Mouse (Mus musculus) frontal cortex, postnatal 10 days (tissue): Measurements from ENCODE around the gene Hipk4.

Source experiments
- DNase-seq, 2 experiments: peaks; one replicate each; pipeline ENCODE4 v3.0.0; 2022; ENCODE audit warnings: low spot score in 2 of 2, mixed read lengths in 1 of 2

The Hipk4 gene

DNA sequence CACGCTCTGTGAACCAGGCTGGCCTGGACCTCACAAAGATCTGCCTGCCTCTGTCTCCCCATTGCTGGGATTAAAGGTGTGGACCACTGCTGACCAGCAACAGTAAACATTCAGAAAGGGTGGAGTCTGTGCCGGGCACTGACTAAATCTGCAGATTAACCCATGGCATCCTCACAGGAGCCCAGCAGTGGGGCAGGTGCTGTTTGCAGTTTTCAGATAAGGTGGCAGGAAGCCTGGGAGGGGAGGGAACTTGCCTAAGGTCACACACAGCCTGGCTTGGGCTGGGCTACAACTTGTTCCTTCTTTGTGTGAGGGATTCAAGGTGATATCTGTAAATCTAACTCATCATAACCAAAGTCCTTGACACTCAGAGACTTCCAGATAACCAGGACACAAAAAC is 17.5 kb downstream of the Hipk4 start:
- DNase-seq: no peak

DNA sequence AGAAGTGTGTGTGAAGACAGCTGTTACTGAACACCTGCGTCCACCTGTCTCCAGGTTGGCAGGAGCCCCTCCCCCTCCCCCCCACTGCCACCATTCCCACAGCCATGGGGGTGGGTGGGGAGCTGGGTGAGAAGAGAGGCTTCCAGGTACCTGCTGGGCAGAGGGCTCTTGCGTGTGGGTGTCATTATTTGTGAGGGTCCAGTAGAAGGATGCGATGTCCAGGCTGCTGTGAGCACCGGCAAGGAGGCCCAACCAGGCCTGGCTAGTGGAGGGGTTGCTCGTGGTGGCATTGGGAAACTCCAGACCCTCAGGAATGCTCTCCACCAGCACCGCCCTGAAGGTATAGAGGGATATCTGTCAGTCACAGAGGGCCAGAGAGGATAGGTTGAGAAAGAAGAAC is 17.9 kb downstream of the Hipk4 start:
- DNase-seq: no peak

DNA sequence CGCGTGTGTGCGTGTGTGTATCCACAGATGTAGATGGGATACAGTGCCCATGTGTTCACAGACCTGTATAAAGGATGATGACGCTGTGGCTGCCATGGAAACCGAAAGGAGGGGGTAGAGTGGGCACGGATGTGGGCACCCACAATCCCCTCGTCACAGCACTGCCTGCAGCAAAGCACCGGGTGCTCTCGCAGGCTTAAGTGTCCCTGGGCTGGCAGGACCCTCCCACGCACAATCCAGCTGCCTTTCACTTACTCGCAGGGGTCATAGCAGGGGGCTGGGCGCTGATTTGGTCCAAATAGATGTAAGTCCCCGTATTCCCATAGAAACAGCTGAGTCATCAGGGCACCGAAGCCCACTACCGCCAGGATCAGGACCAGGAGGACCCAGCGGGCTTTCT is 18.4 kb downstream of the Hipk4 start:
- peak; percentile 83 to 90 for DNase-seq

DNA sequence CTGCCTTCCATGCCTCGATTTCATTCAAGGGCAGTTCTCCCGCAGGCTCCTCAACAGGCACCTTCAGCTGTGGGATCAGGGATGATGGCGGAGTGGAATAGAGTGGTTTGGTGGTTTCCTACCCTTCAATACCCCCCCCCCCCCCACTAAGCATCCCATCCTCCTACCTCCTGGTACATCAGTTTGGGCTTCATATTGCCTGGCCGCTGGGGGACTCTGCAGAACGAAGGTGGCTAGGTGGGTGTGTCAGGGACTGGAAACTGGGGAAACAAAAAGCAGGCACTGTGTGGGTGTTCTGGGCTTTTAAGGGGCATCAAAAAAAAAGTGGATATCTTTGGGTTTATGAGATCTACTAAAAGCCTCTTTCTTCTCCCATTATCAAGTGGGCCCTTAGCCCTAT is 18.9 kb downstream of the Hipk4 start:
- no peak for DNase-seq

DNA sequence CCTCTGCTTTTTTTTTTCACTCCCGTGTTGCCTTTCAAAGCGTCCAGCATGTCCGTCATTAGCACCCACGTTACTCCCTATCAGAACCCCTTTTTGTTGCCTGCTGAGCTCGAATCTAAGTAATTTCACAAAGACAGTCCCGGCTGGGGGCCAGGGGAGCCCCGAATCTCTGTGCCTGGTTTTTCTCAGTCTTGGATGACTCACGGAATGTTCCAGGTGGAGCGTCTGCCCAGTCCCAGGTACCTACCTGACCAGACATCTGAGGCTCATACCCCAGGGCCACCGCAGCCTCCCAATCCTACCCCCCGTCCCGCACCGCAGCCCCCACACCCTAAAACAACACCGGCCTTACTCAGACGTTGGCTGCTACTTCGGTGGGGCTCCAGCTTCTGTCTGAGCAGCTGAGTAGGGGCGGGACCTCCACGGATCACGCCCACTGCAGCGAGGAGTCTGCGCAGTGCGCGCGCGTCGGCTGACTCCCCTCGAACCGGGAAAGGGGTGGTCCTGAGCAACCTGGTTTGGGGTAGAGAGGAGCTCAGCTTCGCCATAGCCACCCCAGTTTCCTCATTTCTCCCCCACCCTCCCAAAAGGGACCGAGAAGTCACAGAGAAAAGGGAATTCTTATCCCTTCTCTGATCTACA is 19.4 kb downstream of the Hipk4 start:
- peak; percentile 89 for DNase-seq

DNA sequence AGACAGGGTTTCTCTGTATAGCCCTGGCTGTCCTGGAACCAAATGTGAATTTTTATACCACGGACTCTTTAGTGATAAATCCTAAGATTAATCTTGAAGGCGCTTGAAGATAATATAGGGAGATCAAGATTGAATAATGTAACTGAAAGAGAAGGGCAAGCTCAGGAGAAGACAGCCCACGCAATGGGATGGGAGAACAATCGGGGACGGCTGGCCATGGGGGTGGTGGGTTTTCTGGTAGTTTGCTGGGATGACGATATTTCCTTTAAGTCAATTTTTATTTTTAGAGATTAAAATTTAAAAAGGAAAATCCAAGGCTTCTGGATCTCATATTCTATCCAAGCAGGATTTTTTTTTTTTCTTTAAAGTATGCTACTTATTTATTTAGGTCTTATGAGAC is 20.0 kb downstream of the Hipk4 start:
- DNase-seq: no peak

DNA sequence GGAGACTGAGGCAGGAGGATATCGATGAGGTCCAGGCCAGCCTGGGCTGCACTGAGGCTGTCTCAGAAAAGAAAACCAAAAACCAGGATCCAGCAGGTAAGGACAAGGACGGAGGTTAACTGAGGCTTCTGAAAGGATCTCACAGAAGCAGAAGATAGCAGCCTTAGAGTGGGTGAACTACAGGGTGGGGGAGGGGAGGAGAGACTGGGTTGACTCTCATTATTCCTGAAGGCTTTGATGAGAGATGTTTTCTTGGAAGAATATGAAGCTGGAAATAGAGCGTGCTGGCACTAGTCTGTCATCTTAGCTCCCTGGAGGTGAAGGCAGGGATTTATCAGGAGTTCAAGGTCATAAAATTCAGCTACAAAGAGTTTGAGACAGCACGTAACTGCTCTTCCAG is 20.8 kb downstream of the Hipk4 start:
- DNase-seq: no peak

DNA sequence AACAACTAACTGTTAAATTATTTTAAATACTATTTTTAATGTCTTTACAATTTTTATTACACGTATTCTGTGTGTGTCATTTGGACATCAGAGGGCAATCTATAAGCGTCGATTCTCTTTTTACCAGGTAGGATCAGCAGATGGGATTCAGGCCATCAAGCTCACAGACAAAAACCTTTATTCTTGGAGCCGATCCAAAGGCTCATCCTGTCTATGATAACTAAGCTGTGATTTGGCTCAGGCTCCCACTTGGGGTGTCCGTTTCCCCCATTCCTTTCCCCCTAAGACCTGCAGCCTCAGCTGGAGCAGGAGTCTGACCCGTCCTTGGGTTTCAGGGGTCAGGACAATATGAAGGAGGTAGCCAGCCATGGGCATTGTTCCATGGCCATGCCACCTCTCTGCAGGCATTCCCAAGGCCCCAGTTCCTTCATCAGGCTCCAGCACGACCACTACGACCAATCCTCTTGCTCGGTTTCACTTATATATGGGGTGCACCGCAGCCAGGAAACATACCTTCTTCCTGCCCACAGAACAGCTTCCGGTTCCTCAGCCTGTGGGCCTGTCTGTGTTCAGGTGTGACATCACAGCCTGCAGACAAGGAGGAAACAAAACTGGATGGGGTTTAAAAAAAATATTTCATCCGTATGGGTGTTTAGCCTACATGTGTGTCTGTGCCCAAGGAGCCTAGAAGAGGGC is 21.8 kb downstream of the Hipk4 start:
- no peak for DNase-seq

DNA sequence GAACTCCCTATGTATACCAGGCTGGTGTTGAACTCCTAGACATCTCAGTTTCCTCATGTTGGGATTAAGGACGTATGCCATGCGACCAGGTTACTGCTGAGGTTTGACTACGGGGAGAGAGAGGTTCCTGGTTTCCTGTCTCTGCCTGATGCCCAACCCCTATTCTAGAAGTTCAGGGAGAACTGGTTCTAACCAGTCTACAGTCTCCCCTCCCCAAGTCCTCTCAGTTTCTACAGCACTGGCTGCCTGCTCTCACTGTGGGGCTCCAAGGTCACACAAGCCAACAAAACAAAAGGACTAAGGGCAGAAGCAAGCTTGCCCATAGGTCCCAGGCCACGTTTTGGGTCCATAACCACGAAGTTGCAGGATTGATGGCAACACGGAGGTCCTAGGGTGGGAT is 26.5 kb downstream of the Hipk4 start:
- DNase-seq: no peak

DNA sequence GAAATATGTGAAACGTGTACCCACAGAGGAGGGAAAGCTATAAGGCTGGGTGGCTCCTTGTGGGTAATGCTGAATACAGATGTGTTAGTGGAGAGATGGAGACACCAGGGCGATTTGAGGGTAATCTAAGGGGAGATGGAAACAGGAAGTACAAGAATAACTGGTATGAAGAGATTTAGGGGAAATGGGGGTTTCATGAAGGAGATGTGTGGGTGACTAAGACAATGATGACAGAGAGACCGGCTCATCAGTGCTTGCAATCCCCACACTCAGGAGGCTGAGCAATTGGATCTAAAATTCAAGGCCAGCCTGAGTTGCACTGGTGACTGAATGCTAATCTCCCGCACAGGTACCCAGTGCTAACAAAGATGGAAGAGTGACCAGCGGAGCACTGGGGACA is 29.0 kb downstream of the Hipk4 start:
- no peak for DNase-seq

DNA sequence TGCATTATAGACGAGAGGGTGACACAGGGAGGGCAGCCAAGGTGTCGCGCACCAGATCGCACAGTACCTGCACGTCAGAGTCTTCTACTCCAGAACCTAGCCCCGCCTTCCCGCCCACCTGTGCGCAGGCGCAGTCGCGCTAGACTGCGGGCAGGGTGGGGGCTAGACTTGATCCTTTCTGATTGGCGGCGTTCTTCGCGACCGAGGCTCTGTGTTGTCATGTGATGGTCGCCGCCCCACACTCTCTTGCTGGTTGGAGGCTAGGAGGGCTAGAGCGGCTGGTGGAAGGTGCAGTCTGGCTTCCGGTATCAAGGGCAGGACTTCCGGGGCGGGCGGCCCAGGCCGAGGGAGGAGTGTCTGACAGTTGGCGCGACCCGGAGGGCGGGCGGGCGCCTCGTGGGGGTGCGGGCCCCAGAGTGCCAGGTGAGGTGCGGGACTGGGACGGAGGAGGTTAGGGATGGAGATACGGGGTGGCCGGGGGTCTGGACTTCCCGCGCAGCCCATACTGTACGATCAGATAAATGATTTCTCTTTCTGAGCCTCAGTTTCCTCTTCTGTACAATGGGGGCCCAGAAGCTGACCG is 30.0 kb downstream of the Hipk4 start, which contains the start of the genes Pld3 and 2310022A10Rik:
Gene Pld3, minus strand, starts transcription at position 288 of the 583 bp plus-strand sequence.
Gene 2310022A10Rik, plus strand, starts transcription at position 303 of the 583 bp plus-strand sequence.
- DNase-seq: peak; percentile 96 to 98

DNA sequence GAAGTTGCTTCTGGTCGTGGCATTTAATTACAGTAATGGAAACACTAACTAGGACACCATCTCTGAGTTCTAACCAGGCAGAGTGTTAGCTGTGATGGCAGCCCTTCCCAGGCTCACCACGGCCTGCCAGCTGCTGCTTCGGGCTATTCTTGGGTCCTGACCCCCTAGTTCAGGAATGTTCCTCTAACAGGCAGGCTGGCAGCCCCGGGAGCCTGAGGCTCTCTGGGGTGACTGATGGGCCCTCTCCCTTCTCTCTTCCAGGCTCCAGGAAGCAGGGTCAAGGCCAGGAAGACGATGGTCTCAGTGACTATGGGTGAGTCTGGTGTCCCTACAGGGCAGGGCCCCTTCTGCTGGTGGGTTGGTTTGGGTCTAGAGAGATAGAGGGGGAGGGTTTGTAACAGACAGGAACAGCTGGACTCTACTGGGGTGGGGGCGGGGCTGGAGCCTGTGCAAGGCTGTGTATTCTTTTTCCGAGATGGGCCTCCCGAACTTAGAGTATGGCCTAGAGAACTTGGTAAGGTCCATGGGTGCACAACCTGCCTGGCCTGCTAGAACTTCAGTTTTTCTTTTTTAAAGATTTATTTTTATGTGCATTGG is 37.3 kb downstream of the Hipk4 start:
- DNase-seq: no peak

DNA sequence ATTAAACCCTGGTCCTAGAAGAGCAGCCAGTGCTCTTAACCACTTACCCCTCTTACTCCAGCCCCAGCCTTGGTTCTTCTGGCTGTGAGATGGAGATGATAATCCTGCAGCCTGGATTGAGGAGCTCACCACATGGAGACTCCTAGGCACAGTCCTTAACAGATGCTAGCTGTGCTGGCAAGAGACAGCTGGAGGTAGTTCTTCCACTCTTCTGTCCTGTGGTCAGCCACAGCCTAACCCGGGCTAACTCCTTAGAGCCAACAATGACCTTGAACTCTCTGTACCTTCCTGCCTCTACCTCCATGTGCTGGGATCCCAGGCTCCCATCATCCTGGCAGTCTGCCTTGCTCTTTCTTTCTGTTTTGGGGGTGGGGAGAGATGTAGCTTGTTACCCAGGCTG is 37.9 kb downstream of the Hipk4 start:
- no peak for DNase-seq

DNA sequence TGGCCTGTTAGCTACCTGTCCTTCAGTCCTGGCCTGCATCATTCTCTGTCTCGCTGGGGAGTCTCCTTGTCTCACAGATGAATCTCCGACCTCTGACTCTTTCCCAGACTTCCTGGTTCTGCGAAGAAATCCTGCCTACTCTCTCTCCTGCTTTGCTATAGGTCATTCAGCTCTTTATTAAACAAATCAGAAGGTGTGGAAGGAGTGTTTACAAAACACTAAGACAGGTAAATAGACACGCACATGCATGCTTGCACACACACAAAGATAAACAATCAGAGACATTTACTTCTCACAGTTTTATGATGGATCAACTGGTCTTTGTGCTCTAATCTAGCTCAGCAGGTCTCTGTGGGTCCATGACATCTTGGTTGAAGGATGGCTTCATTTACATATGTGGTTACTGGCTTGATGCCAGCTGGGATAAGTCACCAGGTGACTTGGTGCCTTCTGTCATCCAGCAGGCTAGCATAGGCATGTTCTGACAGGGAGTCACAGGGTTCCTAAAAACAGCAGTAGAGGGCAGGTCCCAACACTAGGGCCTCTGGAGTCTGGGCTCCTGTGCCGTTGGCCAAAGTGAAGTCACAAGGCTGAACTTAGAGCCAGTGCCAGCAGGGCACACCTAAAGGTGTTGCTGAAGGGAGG is 46.6 kb downstream of the Hipk4 start:
- no peak for DNase-seq

DNA sequence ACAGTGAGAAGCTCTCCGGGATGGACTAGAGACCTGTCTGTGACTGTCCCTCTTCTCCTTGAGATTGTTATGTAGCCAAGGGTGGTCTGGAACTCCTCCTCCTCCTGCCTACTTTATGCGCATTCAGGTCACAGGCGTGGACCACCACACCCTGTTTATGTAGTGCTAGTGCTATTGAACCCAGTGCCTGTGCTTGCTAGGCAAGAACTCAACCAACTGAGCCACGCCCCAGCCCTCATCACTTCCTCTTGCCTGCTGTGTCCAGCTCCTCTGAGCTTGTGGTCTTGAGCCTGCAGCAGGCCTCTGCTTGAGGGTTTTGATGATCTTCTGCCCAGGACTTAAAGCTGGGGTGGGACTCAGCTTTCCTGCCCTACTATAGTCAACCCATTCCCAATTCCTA is 49.1 kb downstream of the Hipk4 start:
- no peak for DNase-seq

DNA sequence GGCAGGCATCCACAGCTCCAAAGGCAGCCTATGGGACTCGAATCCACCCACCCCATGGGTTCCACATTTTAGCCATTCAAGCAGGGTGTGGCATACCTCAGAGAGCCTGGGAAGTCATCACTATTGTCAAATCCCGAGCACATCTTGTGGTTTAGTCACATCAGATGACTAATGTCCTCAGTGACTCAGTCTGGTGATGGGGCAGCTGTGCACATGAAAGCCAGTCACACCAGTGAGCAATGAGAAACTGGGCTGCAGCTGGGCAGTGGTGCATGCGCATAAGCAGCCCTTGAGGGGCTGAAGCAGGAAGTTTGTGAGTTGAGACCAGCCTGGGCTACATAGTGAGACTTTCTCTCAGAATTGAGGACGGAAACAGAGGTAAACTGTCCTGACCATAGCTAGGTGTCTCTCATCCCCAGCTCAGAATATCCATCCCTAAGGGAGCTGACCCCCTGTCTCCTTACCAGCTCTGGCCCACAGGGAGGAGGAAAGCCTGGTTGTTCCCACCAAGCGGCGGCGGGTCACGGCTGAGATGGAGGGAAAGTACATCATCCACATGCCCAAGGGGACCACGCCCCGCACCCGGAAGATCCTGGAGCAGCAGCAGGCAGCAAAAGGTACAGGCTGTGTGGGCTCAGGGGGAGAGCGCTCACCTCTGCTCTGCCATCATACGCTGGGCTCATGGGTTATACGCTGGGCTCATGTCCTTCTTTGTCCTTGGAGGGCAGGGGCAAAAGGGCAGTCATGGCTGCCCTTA is 51.2 kb downstream of the Hipk4 start:
- DNase-seq: no peak

DNA sequence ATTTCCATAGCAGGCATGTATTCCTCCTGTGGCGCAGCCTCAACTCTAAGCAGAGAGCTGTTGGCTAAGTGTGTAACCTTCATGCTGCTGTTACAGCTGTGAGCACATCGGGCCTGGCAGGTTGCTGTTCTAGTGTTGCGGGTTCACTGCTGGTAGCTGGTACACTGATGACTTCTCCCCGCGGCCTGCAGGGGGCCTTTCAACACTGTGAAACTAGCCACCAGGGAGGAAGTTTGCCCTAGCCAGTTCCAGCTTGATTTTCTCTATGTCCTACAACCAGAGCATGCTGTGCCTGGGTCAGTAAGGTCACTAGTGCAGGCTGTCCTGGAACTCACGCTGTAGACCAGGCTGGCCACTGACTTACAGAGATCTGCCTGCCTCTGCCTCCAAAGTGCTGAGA is 53.8 kb downstream of the Hipk4 start:
- no peak for DNase-seq

DNA sequence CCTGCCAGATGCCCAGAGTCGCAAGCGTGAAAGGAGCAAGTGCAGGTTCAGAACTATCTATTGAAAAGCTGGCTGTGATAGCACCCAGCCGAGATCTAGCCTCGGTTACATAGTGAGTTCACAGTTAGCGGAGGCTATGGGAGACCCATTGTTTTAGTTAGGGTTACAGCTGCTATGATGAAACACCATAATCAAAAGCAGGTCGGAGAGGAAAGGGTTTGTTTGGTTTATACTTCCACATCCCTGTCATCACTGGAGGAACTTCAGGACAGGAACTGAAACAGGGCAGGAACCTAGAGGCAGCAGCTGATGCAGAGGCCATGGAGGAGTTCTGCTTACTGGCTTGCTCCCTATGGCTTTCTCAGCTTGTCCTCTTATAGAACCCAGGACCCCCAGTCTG is 54.5 kb downstream of the Hipk4 start:
- DNase-seq: no peak

DNA sequence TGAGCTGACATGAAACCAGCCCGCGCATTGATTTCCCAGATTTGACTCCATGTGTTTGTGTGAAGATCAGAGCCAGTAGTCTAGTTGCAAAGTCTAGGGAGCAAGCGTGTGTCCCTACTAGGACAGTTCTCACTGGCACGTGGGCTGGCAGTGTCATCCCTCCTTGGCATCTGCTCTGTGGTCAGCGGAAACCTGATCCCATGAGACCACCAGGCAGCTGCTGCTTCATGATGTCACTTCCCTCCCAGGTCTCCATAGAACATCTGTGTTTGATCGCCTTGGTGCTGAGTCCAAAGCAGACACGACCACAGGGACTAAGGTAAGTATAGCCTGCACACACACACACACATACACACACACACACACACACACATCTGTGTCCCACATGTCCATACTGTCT is 55.4 kb downstream of the Hipk4 start:
- DNase-seq: no peak

DNA sequence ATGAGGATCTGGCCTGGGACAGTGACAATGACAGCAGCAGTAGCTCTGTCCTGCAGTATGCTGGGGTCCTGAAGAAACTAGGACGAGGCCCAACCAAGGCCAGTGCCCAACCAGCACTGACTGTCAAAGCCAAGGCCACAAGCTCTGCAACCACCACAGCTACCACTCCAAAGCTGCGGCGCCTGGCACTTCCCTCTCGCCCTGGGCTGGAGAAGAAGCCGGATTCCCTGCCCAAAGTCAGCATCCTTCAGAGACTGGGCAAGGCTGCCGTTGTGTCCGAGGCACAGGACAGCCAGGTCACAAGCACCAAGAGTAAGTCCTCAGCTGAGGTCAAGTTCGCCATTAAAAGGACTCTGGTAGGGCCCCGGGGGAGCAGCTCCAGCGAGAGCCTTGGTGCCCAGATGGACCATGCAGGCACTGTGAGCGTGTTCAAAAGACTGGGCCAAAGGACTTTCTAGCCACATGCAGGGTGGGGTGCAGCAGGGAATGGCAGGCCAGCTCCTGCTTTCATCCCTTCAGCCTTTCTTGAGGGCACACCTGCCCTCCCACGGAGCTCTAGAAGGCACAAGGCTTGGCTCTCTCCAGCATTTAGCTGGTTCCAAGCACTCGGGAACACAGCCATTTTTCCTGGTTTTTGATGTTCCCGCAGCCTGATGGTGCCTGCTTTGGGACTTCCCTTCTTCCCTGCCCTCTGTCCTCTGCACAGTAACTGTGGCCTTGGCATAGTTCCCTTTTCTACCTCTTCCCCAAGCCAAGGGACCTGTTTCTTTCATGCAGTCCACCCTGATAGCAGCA is 57.5 kb downstream of the Hipk4 start:
- no peak for DNase-seq
